Comparison of ENCODE assay signal across 12 mouse cellular contexts in the genomic region with DNA sequence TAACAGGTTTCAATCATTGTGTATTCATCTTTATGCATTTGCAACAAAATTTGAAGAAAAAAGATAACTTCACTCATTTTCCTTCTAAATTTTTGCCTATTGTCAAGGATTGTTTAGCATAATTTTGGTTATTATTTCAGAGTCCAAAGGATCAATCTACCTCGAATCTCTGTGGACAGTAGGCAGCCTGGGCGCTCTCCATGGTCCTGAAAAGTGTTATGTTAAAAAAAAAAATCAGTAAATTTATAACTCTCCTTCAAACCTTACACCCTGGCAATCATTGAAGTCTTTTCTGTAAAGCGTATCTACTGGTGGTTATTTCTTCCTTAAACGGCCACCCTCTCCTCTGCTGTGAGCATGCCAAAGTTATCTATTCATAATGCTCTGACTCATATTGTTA. TPM values are rescaled to one million over a fixed set of nuclear protein-coding genes. Genes with fewer than 3 reads are reported as not detected.
DNase-seq lines count a peak whose midpoint lies in the region; ATAC-seq lines count a peak whose summit lies in the region.
"Had no signal": no experiment of that assay in that cellular context is flagged by ENCODE, and none has a peak within 500 bp of the region (broad histone marks: within the 10 kb centered on the region; RNA-seq: fewer than 3 reads in every experiment).

No protein-coding gene starts in this region.

- no peaks in the 10 kb centered on the region for H3K9me3 ChIP-seq in neural tube, embryonic 15.5 days (replicated peaks)
- H3K9me3 ChIP-seq in midbrain, embryonic 13.5 days = no peaks in the 10 kb centered on the region
- H3K9me3 ChIP-seq: forebrain, embryonic 10.5 days; midbrain, embryonic 12.5 days had no signal

- no peaks in the 10 kb centered on the region for H3K36me3 ChIP-seq in neural tube, embryonic 15.5 days
- no peaks in the 10 kb centered on the region for H3K36me3 ChIP-seq in midbrain, embryonic 13.5 days
- H3K36me3 ChIP-seq: forebrain, embryonic 10.5 days; midbrain, embryonic 12.5 days had no signal

- H3K4me2 ChIP-seq in neural tube, embryonic 15.5 days = no peak overlapping the region
- no peak overlapping the region for H3K4me2 ChIP-seq in midbrain, embryonic 13.5 days (replicated peaks)
- H3K4me2 ChIP-seq: midbrain, embryonic 12.5 days had no signal

- H3K4me1 ChIP-seq in neural tube, embryonic 15.5 days = peaks cover 31% of the 10 kb centered on the region
- peaks cover 37% of the 10 kb centered on the region for H3K4me1 ChIP-seq in midbrain, embryonic 13.5 days (replicated peaks)

- H3K9ac ChIP-seq in neural tube, embryonic 15.5 days (replicated peaks) = no peak overlapping the region
- H3K9ac ChIP-seq in midbrain, embryonic 13.5 days (replicated peaks) = no peak overlapping the region
- H3K9ac ChIP-seq: midbrain, embryonic 12.5 days had no signal

- no peak overlapping the region for H3K27ac ChIP-seq in neural tube, embryonic 15.5 days (replicated peaks)
- H3K27ac ChIP-seq in midbrain, embryonic 13.5 days = no peak overlapping the region
- H3K27ac ChIP-seq: forebrain, embryonic 10.5 days; midbrain, embryonic 12.5 days had no signal

- 64% methylated on average over 4 of the region's 4 CpGs for WGBS in neural tube, embryonic 15.5 days
- 61% methylated on average over 4 of the region's 4 CpGs for WGBS in midbrain, embryonic 13.5 days

- DNase-seq in heart, postnatal 4 days = peak; percentile 43
- no peak for DNase-seq in heart, adult 11 months
- DNase-seq in 416B (ENCODE audit: low read depth) = peak; percentile 36
- peak; percentile 54 for DNase-seq in adrenal gland, postnatal 14 days
- peak; percentile 10 to 68 for DNase-seq in kidney, postnatal 36 days
- DNase-seq in right cerebral cortex, postnatal 10 days (ENCODE audit: low spot score in 2 of 2) = no peak
- DNase-seq: cerebellum, adult 11-12 months; left cerebral cortex, postnatal 4 days had no signal

- H3K4me3 ChIP-seq in neural tube, embryonic 15.5 days (replicated peaks) = no peak overlapping the region
- no peak overlapping the region for H3K4me3 ChIP-seq in midbrain, embryonic 13.5 days (replicated peaks)
- H3K4me3 ChIP-seq: forebrain, embryonic 10.5 days; midbrain, embryonic 12.5 days had no signal

- no peaks in the 10 kb centered on the region for H3K27me3 ChIP-seq in neural tube, embryonic 15.5 days (replicated peaks)
- no peaks in the 10 kb centered on the region for H3K27me3 ChIP-seq in midbrain, embryonic 13.5 days
- H3K27me3 ChIP-seq: midbrain, embryonic 12.5 days had no signal

- no peak for ATAC-seq in neural tube, embryonic 15.5 days (ENCODE audit: low FRiP score)
- no peak for ATAC-seq in midbrain, embryonic 13.5 days

RNA-seq across cellular contexts. Expression of gene Tmem178b, which starts 26.2 kb away (rescaled TPM):
- total RNA-seq in heart, postnatal 4 days (2021) = under 1 TPM; 0.16 to 0.29 TPM
- 14.8 and 16.3 TPM in 2 replicates for total RNA-seq in adrenal gland, postnatal 14 days (2021)
- 28.8 and 32.4 TPM in 2 replicates for polyA plus RNA-seq in neural tube, embryonic 15.5 days (2015; fragmentation: Nextera tagmentation; extraction: Ambion mirVana)
- polyA plus RNA-seq in midbrain, embryonic 13.5 days (2015; fragmentation: Nextera tagmentation; extraction: Ambion mirVana) = 29.8 and 29.9 TPM in 2 replicates

Comparison
In these comparisons a context has a peak if more than half of its experiments do, and no peak if none do; other contexts are left out.
1. DNase-seq: peak in heart, postnatal 4 days (single experiment), 416B (single experiment), adrenal gland, postnatal 14 days (single experiment) and kidney, postnatal 36 days (2 of 2); none in heart, adult 11 months (single experiment) and right cerebral cortex, postnatal 10 days (0 of 2).
2. RNA of gene Tmem178b, which starts 26.2 kb away (total RNA-seq): 14.8 to 16.3 TPM in adrenal gland, postnatal 14 days; 0.16 to 0.29 TPM in heart, postnatal 4 days; every median in the first group is over 10 times any median in the second.